Mouse (Mus musculus) neural tube, embryonic 13.5 days (tissue): ENCODE results near the gene Crcp. TPM values are rescaled to one million over a fixed set of nuclear protein-coding genes. Genes with fewer than 3 reads are reported as not detected.

ENCODE experiments used
- ATAC-seq: fragments of 200-750 bp; cut with Nextera tagmentation; 2 replicates; pipeline ENCODE4 v1.8.0; 2017; ENCODE audit warnings: low read depth, mild to moderate bottlenecking, moderate TSS enrichment, moderate library complexity
- H3K27ac ChIP-seq: fragments of 300-500 bp; sonication (generic); replicated peaks from 2 replicates; pipeline ENCODE4 v1.5.1; 2015; ENCODE audit warnings: moderate library complexity, mild to moderate bottlenecking, inconsistent platforms
- H3K27me3 ChIP-seq: fragments of 300-500 bp; sonication (generic); 2 replicates; pipeline ENCODE4 v1.6.1; 2015; ENCODE audit warnings: mild to moderate bottlenecking, inconsistent platforms
- H3K36me3 ChIP-seq: fragments of 300-500 bp; sonication (generic); 2 replicates; pipeline ENCODE4 v1.6.1; 2015; ENCODE audit warnings: mild to moderate bottlenecking, inconsistent platforms
- H3K4me1 ChIP-seq: fragments of 300-500 bp; sonication (generic); replicated peaks from 2 replicates; pipeline ENCODE4 v1.6.1; 2015; ENCODE audit warnings: inconsistent platforms
- H3K4me2 ChIP-seq: fragments of 300-500 bp; sonication (generic); 2 replicates; pipeline ENCODE4 v1.6.1; 2015; ENCODE audit warnings: inconsistent platforms, mild to moderate bottlenecking, moderate library complexity
- H3K4me3 ChIP-seq: fragments of 300-500 bp; sonication (generic); 2 replicates; pipeline ENCODE4 v1.5.1; 2015; ENCODE audit warnings: mild to moderate bottlenecking, inconsistent platforms
- H3K9ac ChIP-seq: fragments of 300-500 bp; sonication (generic); 2 replicates; pipeline ENCODE4 v1.6.1; 2015; ENCODE audit warnings: moderate library complexity, mild to moderate bottlenecking, inconsistent platforms
- H3K9me3 ChIP-seq: fragments of 300-500 bp; sonication (generic); 2 replicates; pipeline ENCODE4 v1.6.1; 2016; ENCODE audit warnings: inconsistent platforms
- WGBS: fragments of 180-500 bp; shearing (Covaris S2); methylation state at CpG from one replicate; pipeline ENCODE4 v1.1.7; 2015; 5-methylcytosine and 5-hydroxymethylcytosine counted together
- polyA plus RNA-seq: library from polyadenylated mRNA; unstranded; fragments of >200 nt; fragmentation: Nextera tagmentation; extraction: Ambion mirVana; gene quantifications from 2 replicates; pipeline ENCODE4 v1.2.1, GENCODE M21; 2015

The Crcp gene
- polyA plus RNA-seq, 1 experiment from 2014 or later: 80.1 TPM

DNA sequence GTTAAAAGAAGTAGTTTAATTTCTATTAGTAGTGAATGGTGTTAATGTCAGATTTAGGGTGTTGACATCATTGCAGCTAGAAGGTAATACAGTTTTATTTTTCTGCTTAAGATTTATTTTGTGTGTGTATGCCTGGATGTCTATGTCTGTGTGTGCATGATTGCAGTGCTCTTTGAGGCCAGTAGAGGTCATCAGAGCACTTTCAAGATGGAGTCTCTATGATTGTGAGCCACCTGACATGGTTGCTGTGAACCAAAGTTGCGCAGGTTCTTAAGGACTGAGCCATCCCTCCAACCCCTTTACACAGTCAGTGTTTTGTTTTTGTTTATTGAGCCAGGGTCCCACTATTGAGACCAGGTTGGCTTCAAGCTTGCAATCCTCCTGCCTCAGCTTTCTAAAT is 36.5 kb downstream of the Crcp start:
- Histone ChIP-seq H3K4me2 (no peak overlapping the region), H3K36me3 (peaks cover 19% of the 10 kb centered on the region), H3K9ac (no peak overlapping the region), H3K4me3 (no peak overlapping the region), H3K4me1 (no peaks in the 10 kb centered on the region), H3K9me3 (peaks cover 3% of the 10 kb centered on the region; the same call in 1 of the 2 replicates), H3K27me3 (no peaks in the 10 kb centered on the region), H3K27ac (no peak overlapping the region)
- ATAC-seq: no peak
- 95% methylated on average over 1 of the region's 1 CpGs for WGBS

DNA sequence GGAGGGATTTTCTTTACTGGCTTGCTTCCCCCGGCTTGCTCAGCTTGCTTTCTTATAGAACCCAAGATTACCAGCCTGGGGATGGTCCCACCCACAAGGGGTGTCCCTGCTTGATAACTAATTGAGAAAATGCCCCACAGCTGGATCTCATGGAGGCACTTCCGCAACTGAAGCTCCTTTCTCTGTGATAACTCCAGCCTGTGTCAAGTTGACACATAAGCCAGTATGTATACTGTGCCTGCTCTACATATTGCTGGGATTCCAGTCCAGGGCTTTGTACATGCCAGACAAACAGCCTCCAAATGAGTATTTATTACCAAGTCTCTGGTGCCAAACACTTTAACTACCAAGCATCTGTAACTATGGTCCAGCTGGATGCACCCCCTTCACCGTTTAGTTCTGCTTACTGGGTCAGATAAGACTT is 38.8 kb downstream of the Crcp start:
- H3K9ac ChIP-seq: no peak overlapping the region
- no peak overlapping the region for H3K27ac ChIP-seq
- H3K27me3 ChIP-seq: no peaks in the 10 kb centered on the region
- 0 out of 2 replicates have a peak, but pooled peaks cover 2% of the 10 kb centered on the region for H3K36me3 ChIP-seq
- no peak overlapping the region for H3K4me2 ChIP-seq
- 74% methylated on average over 3 of the region's 3 CpGs for WGBS
- H3K4me3 ChIP-seq: no peak overlapping the region
- peaks cover 3% of the 10 kb centered on the region; the same call in 1 of the 2 replicates for H3K9me3 ChIP-seq
- no peak for ATAC-seq
- no peaks in the 10 kb centered on the region for H3K4me1 ChIP-seq

DNA sequence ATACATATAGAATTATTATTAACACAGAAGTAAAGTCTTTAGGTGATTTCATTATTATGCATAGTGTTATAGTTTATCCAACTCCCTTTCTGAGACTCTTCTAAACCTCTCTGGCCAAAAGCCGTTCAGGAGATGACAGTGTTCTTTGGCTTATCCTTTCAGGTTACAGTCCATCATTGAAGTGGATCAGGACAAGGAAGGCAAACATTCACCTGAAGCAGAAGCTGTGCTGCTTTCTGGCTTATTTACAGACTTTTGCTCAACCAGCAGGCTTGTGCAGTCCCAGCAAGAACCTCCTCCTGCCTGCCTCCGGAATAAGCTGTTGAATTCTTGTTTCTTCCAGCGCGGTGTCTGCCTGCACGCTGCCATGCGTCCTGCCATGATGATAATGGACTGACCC is 43.9 kb downstream of the Crcp start, which contains the start of gene Tpst1:
Tpst1 (plus strand) TSS at position 301 of the 400 bp plus-strand sequence.
- no peak within 1 kb of the TSS for H3K9ac ChIP-seq
- H3K27me3 ChIP-seq: no peaks in the 10 kb centered on the region
- H3K4me1 ChIP-seq: no peaks in the 10 kb centered on the region
- 91% methylated on average over 6 of the region's 6 CpGs for WGBS
- H3K9me3 ChIP-seq: 0 out of 2 replicates have a peak, but pooled peaks cover 3% of the 10 kb centered on the region
- no peak for ATAC-seq
- no peak within 1 kb of the TSS for H3K27ac ChIP-seq
- H3K4me3 ChIP-seq: no peak within 1 kb of the TSS
- H3K4me2 ChIP-seq: no peak within 1 kb of the TSS
- H3K36me3 ChIP-seq: no peaks in the 10 kb centered on the region

DNA sequence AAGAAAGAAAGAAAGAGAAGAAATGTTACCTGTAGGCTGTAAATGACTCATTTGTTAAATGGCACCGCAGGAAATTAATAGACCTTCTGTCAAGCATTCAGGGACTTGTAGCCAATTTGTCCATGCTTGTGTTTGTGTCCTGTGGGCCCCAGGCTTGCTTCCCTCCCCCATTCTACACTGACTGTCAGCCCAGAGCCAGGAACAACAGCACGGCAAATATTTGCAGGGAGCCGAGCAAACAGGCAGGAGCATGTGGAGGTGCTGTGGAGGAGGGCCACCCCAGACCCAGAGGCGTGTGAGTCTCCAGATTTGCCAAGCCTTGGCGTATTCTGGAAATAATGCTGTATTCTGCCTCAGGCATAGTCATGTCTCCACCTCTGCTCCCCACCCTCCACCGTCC is 45.4 kb downstream of the Crcp start:
- no peak for ATAC-seq
- Histone ChIP-seq H3K27ac (no peak overlapping the region), H3K9ac (no peak overlapping the region), H3K4me2 (no peak overlapping the region), H3K9me3 (no peaks in the 10 kb centered on the region), H3K36me3 (no peaks in the 10 kb centered on the region), H3K4me1 (peaks cover 5% of the 10 kb centered on the region; the same call in 1 of the 2 replicates), H3K27me3 (no peaks in the 10 kb centered on the region), H3K4me3 (no peak overlapping the region)
- 68% methylated on average over 6 of the region's 6 CpGs for WGBS

DNA sequence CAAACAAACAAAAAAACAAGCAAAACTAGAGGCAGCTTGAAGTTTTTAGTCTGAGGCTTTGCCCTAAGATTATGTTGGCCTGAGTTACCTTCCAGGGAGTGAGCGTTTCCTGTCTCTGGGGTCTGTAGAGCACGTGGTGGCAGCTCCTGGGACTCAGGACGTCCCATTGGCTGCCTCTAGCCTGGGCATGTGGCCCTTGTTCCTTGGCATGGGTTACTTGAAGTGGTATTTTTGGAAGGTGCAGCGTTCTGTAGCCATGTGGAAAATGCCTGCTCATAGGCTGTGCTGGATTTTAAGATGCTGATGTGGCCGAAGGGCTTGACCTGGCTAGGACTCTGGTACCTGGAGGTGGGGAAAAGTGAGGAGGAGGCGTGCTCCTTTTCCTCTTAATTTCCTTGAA is 47.3 kb downstream of the Crcp start:
- ATAC-seq: no peak

DNA sequence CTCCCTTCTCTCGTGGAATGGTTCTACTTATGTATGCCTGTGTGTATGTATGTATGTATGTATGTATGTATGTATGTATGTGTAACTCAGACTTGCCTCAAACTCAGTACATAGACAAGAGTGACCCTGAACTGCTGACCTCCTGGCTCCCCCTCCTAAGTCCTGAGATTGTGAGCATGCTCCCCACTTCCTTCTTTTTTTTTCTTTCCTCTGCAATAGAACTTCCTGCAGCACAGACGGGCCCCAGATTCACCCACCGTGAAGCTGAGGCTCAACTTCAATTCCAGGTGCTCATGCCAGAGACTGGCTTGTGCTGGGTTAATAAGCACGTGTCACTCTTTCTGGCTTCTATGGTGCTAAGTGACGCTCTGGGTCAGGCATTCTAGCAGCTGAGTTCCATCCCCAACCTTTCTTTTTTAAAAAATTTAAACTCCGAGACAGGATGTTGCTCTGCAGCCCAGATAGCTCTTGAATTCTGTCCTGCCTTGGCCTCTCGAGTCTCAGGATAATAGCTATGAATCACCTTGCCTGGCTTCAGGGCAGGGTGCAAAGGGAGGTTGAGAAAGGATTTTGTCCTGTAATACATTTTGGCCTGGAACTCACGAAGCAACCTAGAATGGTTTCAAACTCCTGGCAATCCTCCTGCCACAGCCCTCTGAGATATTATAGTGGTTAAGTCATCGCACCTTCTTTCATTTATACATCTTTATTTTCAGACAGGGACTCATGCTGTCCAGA is 49.2 kb downstream of the Crcp start:
- Histone ChIP-seq H3K4me2 (peak overlapping the region; percentile 61), H3K9ac (peak overlapping the region; percentile 88; the same call in 1 of the 2 replicates), H3K4me3 (no peak overlapping the region; the same call in 1 of the 2 replicates), H3K4me1 (peaks cover 15% of the 10 kb centered on the region), H3K27ac (peak overlapping the region; percentile 85; the same call in 1 of the 2 replicates), H3K9me3 (no peaks in the 10 kb centered on the region), H3K36me3 (peaks cover 5% of the 10 kb centered on the region), H3K27me3 (no peaks in the 10 kb centered on the region)
- ATAC-seq: no peak
- 81% methylated on average over 9 of the region's 9 CpGs for WGBS

More for the DNA sequence above, 47.3 kb downstream of the Crcp start:
- 62% methylated on average over 6 of the region's 6 CpGs for WGBS
- Histone ChIP-seq H3K27me3 (no peaks in the 10 kb centered on the region), H3K9ac (no peak overlapping the region), H3K4me3 (no peak overlapping the region), H3K4me1 (peaks cover 15% of the 10 kb centered on the region), H3K27ac (no peak overlapping the region), H3K36me3 (peaks cover 2% of the 10 kb centered on the region; the same call in 1 of the 2 replicates), H3K9me3 (no peaks in the 10 kb centered on the region), H3K4me2 (no peak overlapping the region)

DNA sequence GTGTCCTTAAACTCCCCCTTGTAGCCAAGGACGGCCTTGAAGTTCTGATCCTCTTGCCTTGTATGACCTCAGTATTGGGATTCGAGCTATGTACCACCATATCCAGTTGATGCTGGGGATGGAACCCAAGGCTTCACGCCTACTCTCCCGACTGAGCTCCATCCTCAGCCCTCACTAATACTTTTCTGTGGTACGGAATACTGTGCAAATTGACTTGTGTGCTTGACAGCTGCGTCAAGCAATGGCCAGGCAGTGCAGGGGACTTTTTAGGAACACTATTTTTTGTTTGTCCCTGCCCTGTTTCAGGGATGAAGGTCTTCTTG is 49.7 kb downstream of the Crcp start:
- Histone ChIP-seq H3K9me3 (no peaks in the 10 kb centered on the region), H3K4me2 (peak overlapping the region; percentile 61), H3K4me1 (peaks cover 15% of the 10 kb centered on the region), H3K36me3 (peaks cover 5% of the 10 kb centered on the region), H3K27ac (peak overlapping the region; percentile 85), H3K27me3 (no peaks in the 10 kb centered on the region), H3K9ac (peak overlapping the region; percentile 88), H3K4me3 (peak overlapping the region; percentile 73)
- 44% methylated on average over 6 of the region's 6 CpGs for WGBS
- ATAC-seq: peak; percentile 32

DNA sequence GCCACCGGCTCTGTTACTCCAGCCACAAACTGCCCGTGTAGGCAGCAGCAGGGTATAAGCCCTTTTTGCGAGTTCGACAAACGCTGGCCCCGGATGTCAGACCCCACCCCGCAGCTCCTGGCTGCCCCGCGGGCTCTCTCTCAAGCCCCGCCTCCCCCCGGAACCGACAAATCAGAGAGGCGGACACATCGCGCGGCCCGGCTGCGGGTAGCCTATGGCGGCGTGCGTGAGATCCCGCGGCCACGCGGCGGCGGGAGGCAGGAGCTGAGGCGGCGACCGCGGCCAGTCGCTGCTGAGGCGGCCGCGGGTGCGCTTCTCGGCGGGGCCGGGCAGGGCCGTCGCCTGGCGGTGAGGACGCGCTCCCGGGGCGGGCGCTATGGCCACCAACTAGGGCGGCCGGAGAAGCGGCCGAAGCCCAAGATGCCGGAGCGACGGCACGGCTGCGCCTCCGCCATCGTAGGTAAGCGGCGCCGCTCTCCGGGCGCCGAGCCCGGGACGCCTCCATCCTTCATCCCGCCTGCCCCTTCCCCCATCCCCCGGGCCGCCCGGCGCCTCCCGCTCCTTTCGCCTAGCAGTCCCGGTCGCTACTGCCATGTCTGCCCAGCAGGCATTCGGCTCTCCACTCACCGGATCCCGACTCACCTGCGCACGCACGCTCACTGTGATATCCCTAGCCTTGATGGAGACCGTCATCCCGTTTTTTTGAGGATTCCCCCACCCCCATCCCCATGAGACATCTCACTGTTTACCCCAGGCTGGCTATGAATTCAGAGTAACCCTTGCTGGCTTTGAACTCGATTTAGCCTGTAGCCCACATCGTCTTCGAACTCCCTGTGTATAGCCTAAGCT is 50.3 kb downstream of the Crcp start:
- Histone ChIP-seq H3K4me2 (peak overlapping the region; percentile 61), H3K4me1 (peaks cover 15% of the 10 kb centered on the region), H3K9ac (peak overlapping the region; percentile 88), H3K27ac (peak overlapping the region; percentile 85), H3K36me3 (peaks cover 5% of the 10 kb centered on the region), H3K9me3 (no peaks in the 10 kb centered on the region), H3K4me3 (peak overlapping the region; percentile 73), H3K27me3 (no peaks in the 10 kb centered on the region)
- peak; percentile 99 for ATAC-seq
- WGBS: 1% methylated on average over 70 of the region's 86 CpGs

DNA sequence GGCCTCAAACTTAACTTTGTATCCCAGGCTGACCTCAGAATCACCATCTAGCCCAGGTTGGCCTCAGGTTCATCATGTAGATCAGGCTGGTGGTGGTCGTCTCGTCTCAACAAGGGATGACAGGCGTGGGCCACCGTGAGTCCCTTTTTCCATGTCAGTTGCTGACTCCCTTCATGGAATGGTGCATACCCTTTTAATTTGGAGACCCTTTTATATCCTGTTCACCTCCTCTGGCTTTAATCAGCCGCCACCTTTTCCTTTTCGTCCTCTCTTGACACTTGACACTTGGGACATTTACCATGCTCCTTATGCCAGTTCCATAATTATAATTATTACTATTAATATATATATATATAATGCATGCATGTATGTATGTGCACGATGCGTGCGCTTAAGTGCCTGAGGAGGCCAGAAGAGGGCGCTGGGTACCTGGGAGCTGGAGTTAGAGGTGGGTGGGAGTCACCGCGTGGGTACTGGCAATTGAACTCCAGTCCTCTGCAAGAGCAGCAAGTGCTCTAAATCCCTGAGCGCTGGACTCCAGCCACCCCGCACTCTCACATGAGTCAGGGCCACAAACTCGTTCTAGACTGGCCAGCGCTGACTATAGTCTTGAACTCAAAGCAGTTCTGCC is 51.1 kb downstream of the Crcp start:
- ATAC-seq: no peak
- peak overlapping the region; percentile 73 for H3K4me3 ChIP-seq
- peaks cover 5% of the 10 kb centered on the region for H3K36me3 ChIP-seq
- 77% methylated on average over 16 of the region's 16 CpGs for WGBS
- H3K4me2 ChIP-seq: peak overlapping the region; percentile 61
- no peaks in the 10 kb centered on the region for H3K9me3 ChIP-seq
- peaks cover 15% of the 10 kb centered on the region for H3K4me1 ChIP-seq
- H3K9ac ChIP-seq: peak overlapping the region; percentile 88
- no peak overlapping the region for H3K27ac ChIP-seq
- no peaks in the 10 kb centered on the region for H3K27me3 ChIP-seq

DNA sequence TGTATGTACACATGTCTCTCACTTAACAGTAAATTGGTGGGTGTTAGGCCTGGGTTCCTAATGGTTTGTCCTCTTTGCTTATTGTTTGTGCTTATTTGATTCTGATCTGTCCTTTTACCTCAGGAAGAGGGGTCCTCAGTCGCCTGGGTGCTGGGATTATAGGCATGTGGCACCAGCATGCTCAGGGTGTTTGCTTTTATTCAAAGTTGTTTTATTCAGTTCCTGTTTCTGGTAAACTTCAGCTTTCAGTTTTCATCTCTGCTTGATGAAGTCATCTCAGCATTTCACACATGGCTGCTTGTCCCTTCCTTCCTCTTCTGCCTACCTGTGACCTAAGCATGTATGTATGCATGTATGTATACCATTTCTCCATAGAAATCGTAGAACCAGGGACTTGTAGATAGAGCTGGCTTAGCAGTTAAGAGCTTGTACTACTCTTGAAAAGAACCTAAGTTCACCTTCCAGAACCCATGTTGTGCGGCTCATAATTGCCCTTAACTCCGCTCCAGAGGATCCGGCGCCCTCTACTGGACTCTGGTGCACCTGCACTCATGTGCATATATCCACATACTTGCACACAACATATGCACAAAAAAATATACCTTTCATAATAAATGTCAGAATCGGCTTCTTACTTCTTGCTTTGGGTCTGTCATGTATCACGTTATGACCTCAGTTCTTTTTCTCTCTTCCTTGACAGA is 52.2 kb downstream of the Crcp start:
- no peaks in the 10 kb centered on the region for H3K27me3 ChIP-seq
- H3K36me3 ChIP-seq: peaks cover 9% of the 10 kb centered on the region
- no peaks in the 10 kb centered on the region for H3K9me3 ChIP-seq
- H3K4me2 ChIP-seq: no peak overlapping the region
- peaks cover 15% of the 10 kb centered on the region for H3K4me1 ChIP-seq
- no peak overlapping the region for H3K27ac ChIP-seq
- H3K9ac ChIP-seq: no peak overlapping the region
- ATAC-seq: no peak
- WGBS: 95% methylated on average over 8 of the region's 8 CpGs
- H3K4me3 ChIP-seq: no peak overlapping the region

DNA sequence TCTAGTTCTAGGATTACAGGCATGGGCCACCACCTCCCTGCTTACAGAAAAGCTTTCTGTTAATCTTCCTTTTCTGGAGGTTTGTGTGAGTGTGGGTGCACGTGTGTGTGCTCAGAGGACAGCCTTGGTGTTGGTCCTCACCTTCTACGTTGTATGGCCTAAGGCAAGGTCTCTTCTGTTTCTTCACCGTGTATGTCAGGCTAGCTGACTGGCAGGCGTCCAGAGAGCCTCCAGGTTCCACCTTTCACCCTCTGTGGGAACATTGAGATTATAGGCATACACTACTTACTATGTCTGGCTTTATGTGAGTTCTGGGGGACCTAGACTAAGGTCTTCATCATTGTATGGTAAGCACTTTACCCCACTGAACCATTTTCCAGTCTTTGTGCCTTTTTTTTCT is 53.3 kb downstream of the Crcp start:
- Histone ChIP-seq H3K4me3 (no peak overlapping the region), H3K9ac (no peak overlapping the region), H3K4me1 (peaks cover 15% of the 10 kb centered on the region), H3K4me2 (no peak overlapping the region), H3K27ac (no peak overlapping the region), H3K9me3 (no peaks in the 10 kb centered on the region), H3K27me3 (no peaks in the 10 kb centered on the region), H3K36me3 (peaks cover 9% of the 10 kb centered on the region)
- WGBS: 85% methylated on average over 4 of the region's 4 CpGs
- no peak for ATAC-seq
